Mouse (Mus musculus): ENCODE data around the gene Trim46.

Gene Trim46

GRCm38 (mm10) chr3:89271760-89272159 is 25.7 kb upstream of the Trim46 start:
- DNase-seq (ENCODE audit: extremely low read depth, low read depth, low spot score): no peak

GRCm38 (mm10) chr3:89270891-89271290 is 24.8 kb upstream of the Trim46 start:
- DNase-seq (ENCODE audit: extremely low read depth, low read depth, low spot score): peak; percentile 89

- DNase-seq (ENCODE audit: extremely low read depth, low read depth, low spot score): no peak
These were observed 24.1 kb upstream of the Trim46 start, which contains the start of gene Slc50a1 for GRCm38 (mm10) chr3:89270051-89270755. Gene Slc50a1, minus strand, starts transcription at chr3:89270570.

- DNase-seq (ENCODE audit: extremely low read depth, low read depth, low spot score): no peak
These were observed 22.8 kb upstream of the Trim46 start for GRCm38 (mm10) chr3:89268916-89269315.

- DNase-seq (ENCODE audit: extremely low read depth, low read depth, low spot score): no peak
These were observed 20.4 kb upstream of the Trim46 start for GRCm38 (mm10) chr3:89266439-89266893.

- no peak for DNase-seq (ENCODE audit: extremely low read depth, low read depth, low spot score)
These were observed 16.3 kb upstream of the Trim46 start for GRCm38 (mm10) chr3:89262417-89262816.

- DNase-seq (ENCODE audit: extremely low read depth, low read depth, low spot score): no peak
These were observed 14.1 kb upstream of the Trim46 start for GRCm38 (mm10) chr3:89260211-89260610.

DNA sequence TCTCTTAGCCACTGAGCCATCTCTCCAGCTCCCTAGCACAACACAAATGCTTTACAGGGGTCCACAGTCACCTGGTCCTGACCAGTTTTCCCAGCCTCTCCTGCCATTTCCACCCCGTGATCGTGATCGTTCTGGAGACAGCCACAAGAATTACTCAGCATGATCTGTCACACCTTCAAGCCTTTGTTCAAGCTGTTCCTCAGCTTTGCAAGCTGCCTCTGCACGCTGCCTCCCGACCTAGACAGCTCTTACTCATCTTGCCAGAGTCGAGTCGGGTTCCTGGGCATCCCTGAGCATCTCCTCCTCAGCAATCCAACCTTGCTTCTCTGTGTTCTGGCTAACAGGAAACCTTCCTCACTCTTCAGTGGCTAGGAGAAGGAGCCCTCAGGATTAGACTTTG is 13.0 kb upstream of the Trim46 start, which contains the start of gene Dpm3:
Dpm3 (plus strand) TSS at position 283 of the 400 bp plus-strand sequence.
- DNase-seq (ENCODE audit: extremely low read depth, low read depth, low spot score): no peak

- no peak for DNase-seq (ENCODE audit: extremely low read depth, low read depth, low spot score)
These were observed 10.1 kb upstream of the Trim46 start for GRCm38 (mm10) chr3:89256177-89256576.

DNA sequence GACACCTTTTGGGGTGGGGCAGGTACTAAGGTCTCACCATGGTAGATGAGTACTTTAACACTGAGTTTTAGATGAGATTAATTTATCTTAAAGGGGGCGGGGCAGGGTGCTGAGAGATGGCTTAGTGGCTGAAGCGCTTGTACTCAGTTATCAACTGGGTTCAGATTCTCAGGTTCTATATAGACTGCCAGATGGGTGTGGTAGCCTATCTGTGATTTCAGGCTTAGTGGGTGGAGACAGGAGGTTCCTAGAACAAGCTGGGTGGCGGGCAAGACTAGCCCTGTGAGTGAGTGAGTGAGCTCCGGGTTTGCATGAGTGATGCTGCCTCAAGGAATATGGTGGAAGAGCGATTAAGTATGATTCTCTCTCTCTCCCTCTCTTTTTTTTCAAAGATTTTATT is 8.9 kb upstream of the Trim46 start:
- DNase-seq (ENCODE audit: extremely low read depth, low read depth, low spot score): no peak

DNA sequence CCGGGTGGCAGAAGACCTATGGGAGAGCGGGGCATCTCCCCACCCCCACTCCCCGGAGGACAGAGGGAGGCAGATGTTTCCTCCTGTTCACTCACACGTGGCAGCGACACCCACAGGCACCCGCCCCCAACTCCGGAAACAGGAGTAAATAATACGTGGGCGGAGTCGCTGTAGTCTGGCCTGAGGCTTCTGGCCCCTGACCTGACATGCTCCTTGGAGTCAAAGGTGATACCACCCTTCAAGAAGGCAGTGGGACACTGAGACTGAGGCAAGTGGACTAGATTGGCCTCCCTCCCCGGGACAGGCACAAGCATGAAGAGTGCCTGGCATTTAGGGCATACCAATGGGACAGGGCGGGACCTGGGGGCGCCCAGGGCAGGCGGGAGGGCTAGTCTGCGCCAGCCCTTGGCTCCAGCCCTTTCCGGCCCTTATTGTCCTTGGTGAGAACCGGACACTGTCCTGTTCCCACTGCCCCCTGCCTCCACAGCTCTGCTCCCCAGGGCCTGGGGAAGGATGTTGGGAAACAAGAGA is 5.3 kb upstream of the Trim46 start:
- DNase-seq (ENCODE audit: extremely low read depth, low read depth, low spot score): no peak

DNA sequence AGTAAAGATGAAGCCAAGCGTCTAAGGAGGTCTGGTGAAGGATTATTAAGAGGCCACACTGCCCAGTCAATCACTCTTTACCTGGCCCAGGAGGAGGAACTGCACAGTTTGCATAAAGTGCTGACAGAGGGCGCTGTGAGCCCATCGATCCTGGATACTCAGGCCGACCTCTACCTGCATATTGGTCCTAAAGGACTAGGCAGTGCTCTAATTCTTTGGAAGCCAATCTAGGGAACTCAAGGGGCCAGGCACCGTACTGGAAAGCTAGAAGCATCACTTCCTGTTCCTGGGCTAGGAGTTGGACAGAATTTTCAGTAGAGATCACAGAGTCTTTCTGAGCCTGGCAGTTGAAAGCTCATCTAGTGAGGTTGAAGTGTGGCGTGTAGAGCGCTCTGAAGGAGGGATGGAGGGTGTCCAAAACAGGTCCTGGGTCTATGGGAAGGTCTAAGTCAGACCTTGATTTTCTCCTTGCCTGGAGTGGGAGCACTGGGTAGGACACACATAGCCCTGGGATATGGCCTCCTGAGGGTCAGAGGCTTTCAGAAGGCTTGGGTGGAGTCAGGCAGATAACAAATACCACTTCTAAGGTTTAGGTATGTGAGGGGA is 4.4 kb upstream of the Trim46 start:
- no peak for DNase-seq (ENCODE audit: extremely low read depth, low read depth, low spot score)

DNA sequence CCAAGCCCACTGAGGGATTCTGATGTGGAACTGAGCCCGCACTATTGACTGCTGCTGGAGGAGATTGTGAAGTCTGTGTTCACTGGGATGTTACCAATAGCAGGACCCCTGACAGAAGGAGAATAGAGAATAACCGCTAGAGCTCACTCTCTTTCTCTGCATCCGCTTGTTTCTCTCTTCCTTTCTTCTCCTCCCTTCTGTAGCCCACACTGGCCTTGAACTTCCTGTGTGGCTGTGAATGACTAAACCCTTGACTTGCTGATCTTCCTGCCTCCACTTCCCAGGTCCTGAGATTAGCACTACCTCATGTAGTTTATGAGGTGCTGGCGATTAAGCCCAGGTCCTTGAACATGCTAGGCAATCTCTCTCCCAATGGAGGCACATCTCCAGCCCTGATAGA is 1.4 kb upstream of the Trim46 start:
- no peak for DNase-seq (ENCODE audit: extremely low read depth, low read depth, low spot score)

GRCm38 (mm10) chr3:89245688-89246171 is 379 bp downstream of the Trim46 start, which contains the start of gene Krtcap2:
Gene Krtcap2, plus strand, starts transcription at chr3:89245966.
- no peak for DNase-seq (ENCODE audit: extremely low read depth, low read depth, low spot score)

- DNase-seq (ENCODE audit: extremely low read depth, low read depth, low spot score): no peak
These were observed 974 bp downstream of the Trim46 start for GRCm38 (mm10) chr3:89244982-89245687.

DNA sequence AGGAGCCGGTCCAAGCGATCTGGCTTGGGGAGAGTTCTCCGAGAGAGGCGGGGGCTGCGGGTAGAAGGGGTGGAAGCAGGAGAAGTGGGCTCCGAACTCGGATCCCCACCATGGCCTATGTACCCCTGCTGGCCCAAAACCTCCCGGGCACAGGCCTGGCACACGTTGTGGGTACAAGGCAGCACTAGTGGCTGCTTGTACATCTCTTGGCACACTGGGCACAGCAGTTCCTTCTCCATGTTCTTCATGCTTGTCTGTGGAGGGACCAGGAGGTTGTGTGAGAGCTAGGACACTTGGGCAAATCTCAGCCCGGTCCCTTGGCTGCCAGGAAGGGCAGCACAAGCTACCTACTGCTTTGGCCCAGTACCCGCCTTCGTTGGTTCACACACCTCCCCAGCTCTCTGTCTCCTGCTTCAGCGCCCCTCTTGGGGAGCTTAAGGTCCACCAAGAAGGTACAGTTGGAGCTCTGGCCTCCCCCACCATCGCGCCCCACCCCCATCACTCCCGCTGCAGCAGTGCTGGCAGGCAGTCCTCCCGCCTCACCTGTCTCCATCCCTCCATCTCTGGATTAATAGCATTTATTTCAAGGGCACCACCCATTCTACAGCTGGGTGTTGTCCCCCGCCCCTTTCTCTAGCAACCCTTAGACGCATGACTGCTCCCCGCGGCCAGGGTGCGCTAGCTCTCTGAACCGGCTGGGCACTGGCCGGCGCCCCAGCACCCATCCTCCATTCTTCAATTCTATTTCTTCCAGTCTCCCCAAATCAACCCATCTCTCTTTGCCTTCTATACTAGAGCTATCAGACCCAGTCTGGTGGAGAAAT is 1.7 kb downstream of the Trim46 start:
- no peak for DNase-seq (ENCODE audit: extremely low read depth, low read depth, low spot score)

- DNase-seq (ENCODE audit: extremely low read depth, low read depth, low spot score): no peak
These were observed 2.5 kb downstream of the Trim46 start for GRCm38 (mm10) chr3:89243609-89244008.

- DNase-seq (ENCODE audit: extremely low read depth, low read depth, low spot score): no peak
These were observed 3.7 kb downstream of the Trim46 start for GRCm38 (mm10) chr3:89242331-89242895.

DNA sequence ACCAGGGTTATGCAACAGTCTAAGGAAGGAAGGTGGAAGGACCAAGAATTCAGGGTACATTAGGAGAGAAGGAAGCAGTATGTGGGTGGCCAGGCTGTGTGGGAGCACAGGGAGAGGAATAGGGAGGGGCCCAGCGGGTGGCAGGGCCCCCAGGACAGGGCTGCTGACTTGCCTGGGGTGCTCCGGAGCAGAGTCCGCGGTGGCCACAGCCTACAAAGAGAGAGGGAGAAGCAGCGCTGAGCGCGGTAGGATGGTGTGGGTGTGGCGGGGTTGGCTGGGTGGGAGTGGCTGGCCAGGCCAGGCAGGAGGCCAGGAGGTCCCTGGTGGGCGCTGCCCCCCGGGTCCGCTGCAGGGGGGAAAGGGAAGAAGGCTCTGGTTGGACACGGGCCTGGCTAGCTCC is 7.6 kb downstream of the Trim46 start:
- no peak for DNase-seq (ENCODE audit: extremely low read depth, low read depth, low spot score)

DNA sequence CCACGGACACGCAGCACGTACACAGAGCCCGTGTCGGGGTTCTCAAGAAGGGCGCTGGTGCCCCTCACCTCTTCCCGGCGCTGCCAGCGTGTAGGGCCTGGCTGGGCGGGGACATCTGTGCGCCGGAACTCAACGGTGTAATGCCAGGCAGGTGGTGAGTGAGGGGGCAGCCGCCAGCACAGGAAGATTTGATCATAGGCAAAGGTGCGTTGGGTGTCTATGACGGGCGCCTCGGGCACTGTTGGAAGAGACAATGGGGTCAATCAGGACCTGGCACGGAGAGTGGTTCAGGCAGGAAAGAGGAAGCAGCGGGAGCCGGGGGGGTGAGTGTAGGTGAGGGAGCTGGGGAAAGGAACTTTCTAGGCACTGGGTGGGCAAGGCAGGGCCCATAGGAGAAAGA is 8.4 kb downstream of the Trim46 start:
- DNase-seq (ENCODE audit: extremely low read depth, low read depth, low spot score): no peak

Data from fat pad, adult 2 months (tissue).